Mouse (Mus musculus): ENCODE results near the gene D6Ertd527e. TPM values are rescaled to one million over a fixed set of nuclear protein-coding genes. Genes with fewer than 3 reads are reported as not detected.

D6Ertd527e gene
- polyA plus RNA-seq, 1 experiment from 2014 or later, result not detected

DNA sequence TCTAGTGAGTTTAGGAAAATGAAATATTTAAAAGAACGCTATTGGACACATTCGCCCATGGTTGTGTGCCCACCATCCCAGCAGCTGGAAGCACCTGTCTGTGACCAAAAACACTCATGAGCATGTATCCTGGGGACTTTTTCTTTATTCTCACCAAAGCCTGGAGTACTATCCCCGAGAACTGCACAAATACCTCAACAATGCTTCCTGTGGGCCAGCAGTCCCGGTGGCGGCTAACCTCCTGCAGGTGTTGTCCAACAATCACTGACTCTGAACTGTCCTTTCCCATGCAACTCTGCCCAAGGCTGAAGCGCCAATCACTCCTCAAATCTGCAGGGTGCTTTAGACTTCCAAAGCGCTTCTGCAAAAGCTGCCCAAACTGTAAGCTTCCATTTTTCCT lies 12.1 kb downstream of the D6Ertd527e start:
- no peak overlapping the region for H3K9ac ChIP-seq (replicated peaks)
- H3K4me2 ChIP-seq (replicated peaks), result no peak overlapping the region
- no peak for ATAC-seq (replicated peaks)
- no peak overlapping the region for H3K4me3 ChIP-seq
- 84% methylated on average over 7 of the region's 7 CpGs for WGBS
- no peaks in the 10 kb centered on the region for H3K9me3 ChIP-seq
- no peak overlapping the region for H3K27ac ChIP-seq (replicated peaks)
- no peaks in the 10 kb centered on the region for H3K27me3 ChIP-seq
- no peaks in the 10 kb centered on the region for H3K4me1 ChIP-seq
- no peaks in the 10 kb centered on the region for H3K36me3 ChIP-seq

DNA sequence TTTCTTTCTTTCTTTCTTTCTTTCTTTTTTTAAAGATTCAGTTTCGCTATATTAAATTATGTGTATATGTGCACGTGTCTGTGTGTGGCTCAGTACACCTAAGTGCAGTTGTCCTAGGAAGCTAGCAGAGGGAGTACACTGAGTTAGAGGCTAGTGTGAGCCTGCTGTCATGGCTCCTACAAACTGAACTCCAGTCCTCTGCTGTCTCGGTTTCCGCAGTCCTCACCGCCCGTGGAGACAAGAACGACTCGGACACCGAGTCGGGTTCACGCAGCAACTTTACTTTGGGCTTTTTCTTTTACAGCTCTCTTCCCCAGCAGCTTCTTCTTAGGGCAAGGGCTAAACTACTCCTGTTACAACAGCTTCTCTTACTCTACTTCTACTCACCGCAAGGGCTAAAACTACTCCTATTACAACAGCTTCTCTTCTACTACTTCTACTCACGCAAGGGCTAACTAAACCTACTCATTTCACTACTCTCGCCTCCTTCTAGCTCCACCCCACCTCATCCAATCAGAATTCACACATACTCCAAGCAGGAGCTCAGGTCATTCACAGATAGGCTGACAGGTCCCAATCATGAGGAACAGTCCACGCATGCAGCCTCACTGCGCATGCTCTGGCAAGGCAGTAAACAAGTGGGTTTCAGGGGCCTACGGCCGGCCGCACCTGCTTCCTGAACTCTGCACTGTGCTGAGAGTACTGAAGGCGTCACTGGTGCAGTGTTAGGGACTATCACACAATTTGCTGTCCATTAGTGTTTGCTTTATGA lies 14.7 kb downstream of the D6Ertd527e start:
- no peak overlapping the region for H3K9ac ChIP-seq (replicated peaks)
- H3K27ac ChIP-seq (replicated peaks), result no peak overlapping the region
- no peaks in the 10 kb centered on the region for H3K9me3 ChIP-seq
- no peak overlapping the region for H3K4me2 ChIP-seq (replicated peaks)
- H3K4me3 ChIP-seq, result no peak overlapping the region
- H3K36me3 ChIP-seq, result no peaks in the 10 kb centered on the region
- 92% methylated on average over 20 of the region's 20 CpGs for WGBS
- H3K4me1 ChIP-seq, result no peaks in the 10 kb centered on the region
- ATAC-seq (replicated peaks), result no peak
- no peaks in the 10 kb centered on the region for H3K27me3 ChIP-seq

DNA sequence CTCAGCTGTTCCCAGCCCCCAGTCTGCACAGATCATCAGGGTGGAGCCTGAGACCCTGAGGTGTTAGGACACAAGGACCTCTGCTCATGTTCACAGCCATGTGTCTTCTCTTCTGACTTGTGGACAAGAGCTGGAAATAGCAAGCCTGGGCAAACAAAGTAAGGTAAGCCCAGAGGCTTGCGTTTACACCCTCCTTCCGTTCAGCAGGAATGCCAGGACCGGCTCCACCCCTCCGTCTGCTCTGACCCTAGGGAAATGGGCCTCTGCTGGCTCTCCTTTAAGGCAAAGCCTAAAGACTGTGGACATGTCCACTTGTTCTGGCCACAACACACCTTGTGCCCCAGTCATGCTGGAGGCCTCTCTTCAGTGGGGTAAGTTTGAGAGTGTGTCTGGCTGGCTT lies 15.4 kb downstream of the D6Ertd527e start:
- Histone ChIP-seq H3K4me2 (replicated peaks) (no peak overlapping the region), H3K4me3 (no peak overlapping the region), H3K36me3 (no peaks in the 10 kb centered on the region), H3K4me1 (no peaks in the 10 kb centered on the region), H3K9ac (replicated peaks) (no peak overlapping the region), H3K27me3 (no peaks in the 10 kb centered on the region), H3K9me3 (no peaks in the 10 kb centered on the region), H3K27ac (replicated peaks) (no peak overlapping the region)
- no peak for ATAC-seq (replicated peaks)
- WGBS, result 84% methylated on average over 4 of the region's 4 CpGs

DNA sequence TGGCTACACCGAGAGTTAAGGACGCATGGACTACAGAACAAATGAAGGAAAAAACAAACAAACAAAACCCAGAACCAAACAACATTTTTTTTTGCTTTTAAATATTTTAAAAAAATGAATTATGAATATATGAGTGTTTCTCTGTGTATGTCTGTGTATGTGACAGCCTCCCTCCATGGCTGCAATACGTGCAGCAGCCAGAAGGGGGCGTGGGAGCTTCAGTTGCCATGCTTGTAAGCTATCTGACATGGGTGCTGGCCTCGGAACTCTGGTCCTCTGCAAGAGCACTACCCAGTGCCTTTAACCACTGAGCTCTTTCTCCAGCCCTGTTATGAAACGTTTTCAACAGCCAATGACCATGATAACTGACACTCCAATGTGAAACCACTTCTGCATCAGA lies 16.1 kb downstream of the D6Ertd527e start:
- no peaks in the 10 kb centered on the region for H3K36me3 ChIP-seq
- H3K27me3 ChIP-seq, result no peaks in the 10 kb centered on the region
- no peak for ATAC-seq (replicated peaks)
- H3K4me3 ChIP-seq, result no peak overlapping the region
- no peak overlapping the region for H3K9ac ChIP-seq (replicated peaks)
- H3K4me1 ChIP-seq, result no peaks in the 10 kb centered on the region
- no peak overlapping the region for H3K4me2 ChIP-seq (replicated peaks)
- no peaks in the 10 kb centered on the region for H3K9me3 ChIP-seq
- WGBS, result 88% methylated on average over 6 of the region's 6 CpGs
- no peak overlapping the region for H3K27ac ChIP-seq (replicated peaks)

DNA sequence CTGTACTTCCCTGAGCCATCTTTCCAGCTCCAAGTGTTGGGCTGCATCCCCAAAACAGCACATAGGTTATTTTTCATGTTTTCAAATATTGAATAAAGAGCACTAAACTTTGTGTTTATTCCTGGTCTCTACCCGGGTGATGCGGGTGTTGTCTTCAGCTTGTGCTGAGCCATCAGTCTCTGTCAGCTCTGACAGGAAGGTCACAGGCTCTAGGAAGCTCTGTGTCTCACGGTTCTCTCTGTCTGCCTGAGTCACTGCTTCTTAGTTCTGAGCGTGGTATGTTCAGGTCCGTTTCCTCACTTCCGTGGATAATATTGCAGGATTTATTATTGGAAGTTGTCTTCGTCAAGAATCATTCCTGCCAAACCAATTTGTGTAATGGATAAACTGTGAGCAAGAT lies 17.4 kb downstream of the D6Ertd527e start:
- H3K9me3 ChIP-seq, result no peaks in the 10 kb centered on the region
- no peaks in the 10 kb centered on the region for H3K36me3 ChIP-seq
- H3K9ac ChIP-seq (replicated peaks), result no peak overlapping the region
- no peaks in the 10 kb centered on the region for H3K4me1 ChIP-seq
- no peak overlapping the region for H3K27ac ChIP-seq (replicated peaks)
- H3K4me3 ChIP-seq, result no peak overlapping the region
- H3K4me2 ChIP-seq (replicated peaks), result no peak overlapping the region
- 91% methylated on average over 7 of the region's 7 CpGs for WGBS
- H3K27me3 ChIP-seq, result no peaks in the 10 kb centered on the region
- ATAC-seq (replicated peaks), result no peak

DNA sequence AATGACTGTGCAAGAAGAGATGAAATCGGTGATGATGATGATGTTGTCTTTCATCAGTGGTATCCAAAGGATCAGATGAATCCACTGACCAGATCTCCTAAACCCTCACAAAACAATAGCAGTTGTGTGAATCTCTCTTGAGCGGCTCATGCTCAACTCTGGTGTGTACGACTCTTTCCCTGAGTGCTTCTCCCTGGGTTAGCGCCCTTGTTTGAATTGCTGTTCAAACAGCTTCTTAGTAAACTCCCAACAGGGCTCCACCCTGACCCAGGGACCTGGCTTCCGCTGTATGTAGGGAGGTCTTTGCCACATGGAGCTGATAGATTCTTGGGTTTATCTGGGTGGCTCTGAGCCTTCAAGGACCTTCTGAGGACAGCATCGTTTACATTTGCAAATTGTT lies 18.9 kb downstream of the D6Ertd527e start:
- Histone ChIP-seq H3K4me2 (replicated peaks) (no peak overlapping the region), H3K4me3 (no peak overlapping the region), H3K9me3 (no peaks in the 10 kb centered on the region), H3K36me3 (no peaks in the 10 kb centered on the region), H3K27me3 (no peaks in the 10 kb centered on the region), H3K27ac (replicated peaks) (no peak overlapping the region), H3K4me1 (no peaks in the 10 kb centered on the region), H3K9ac (replicated peaks) (no peak overlapping the region)
- WGBS, result 90% methylated on average over 6 of the region's 6 CpGs
- no peak for ATAC-seq (replicated peaks)

DNA sequence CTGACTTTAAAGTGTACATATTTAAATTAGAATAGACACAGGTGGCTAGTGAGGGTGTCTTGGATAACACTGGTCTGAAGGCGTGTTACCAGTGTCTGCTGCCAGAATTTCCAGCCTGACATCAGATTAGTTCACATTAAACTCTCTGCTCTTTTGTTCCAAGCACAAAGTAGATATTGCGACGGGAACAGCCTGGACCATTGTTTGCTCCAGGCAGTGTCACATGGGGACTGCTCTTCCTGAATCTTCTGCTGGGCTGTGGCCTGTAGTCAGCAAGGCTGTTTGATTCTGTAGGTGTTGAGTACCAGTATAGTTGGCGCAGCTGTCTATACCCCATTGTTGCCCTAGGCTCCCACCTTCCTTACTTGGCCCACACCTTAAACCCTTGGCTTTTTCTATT lies 19.4 kb downstream of the D6Ertd527e start:
- H3K9me3 ChIP-seq, result no peaks in the 10 kb centered on the region
- H3K36me3 ChIP-seq, result no peaks in the 10 kb centered on the region
- no peaks in the 10 kb centered on the region for H3K4me1 ChIP-seq
- no peak overlapping the region for H3K4me2 ChIP-seq (replicated peaks)
- H3K9ac ChIP-seq (replicated peaks), result no peak overlapping the region
- H3K27me3 ChIP-seq, result no peaks in the 10 kb centered on the region
- H3K27ac ChIP-seq (replicated peaks), result no peak overlapping the region
- ATAC-seq (replicated peaks), result no peak
- WGBS, result 72% methylated on average over 4 of the region's 4 CpGs
- no peak overlapping the region for H3K4me3 ChIP-seq

DNA sequence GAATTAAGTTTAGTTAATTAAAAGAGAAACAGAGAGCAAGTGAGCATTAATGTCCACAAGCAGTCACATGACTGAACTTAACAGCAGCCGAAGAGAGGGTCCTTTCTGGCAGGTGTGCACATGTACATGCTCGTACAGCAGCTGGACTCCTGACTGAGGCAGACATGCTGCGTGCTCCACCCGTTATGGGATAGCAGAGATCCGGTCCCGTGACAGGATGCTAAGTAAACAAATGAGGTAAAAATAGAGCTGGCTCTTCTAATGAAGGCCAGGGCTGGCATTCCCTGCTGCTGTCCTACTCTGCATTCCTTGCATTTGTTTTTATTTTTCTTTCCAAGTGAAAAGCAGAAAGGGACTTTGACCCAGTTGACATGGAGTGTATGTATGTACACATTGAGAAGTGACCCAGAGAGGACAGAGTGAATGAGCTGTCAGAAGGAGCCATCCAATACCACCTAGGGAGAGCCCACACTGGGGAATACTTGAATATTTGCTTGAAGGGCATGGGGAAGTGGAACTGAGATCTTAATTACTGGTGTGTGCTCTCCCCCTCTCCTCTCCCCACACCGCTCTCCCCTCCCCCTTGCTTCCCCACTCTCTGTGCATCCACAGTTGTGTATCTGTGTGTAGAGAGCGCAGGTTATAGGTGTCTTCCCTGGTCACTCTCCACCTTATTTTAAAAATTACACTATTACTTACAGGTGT lies 22.7 kb downstream of the D6Ertd527e start:
- no peak overlapping the region for H3K9ac ChIP-seq (replicated peaks)
- H3K4me3 ChIP-seq, result no peak overlapping the region
- no peak overlapping the region for H3K4me2 ChIP-seq (replicated peaks)
- H3K36me3 ChIP-seq, result no peaks in the 10 kb centered on the region
- H3K9me3 ChIP-seq, result no peaks in the 10 kb centered on the region
- H3K27me3 ChIP-seq, result no peaks in the 10 kb centered on the region
- H3K27ac ChIP-seq (replicated peaks), result no peak overlapping the region
- no peaks in the 10 kb centered on the region for H3K4me1 ChIP-seq
- no peak for ATAC-seq (replicated peaks)
- WGBS, result 76% methylated on average over 8 of the region's 8 CpGs

DNA sequence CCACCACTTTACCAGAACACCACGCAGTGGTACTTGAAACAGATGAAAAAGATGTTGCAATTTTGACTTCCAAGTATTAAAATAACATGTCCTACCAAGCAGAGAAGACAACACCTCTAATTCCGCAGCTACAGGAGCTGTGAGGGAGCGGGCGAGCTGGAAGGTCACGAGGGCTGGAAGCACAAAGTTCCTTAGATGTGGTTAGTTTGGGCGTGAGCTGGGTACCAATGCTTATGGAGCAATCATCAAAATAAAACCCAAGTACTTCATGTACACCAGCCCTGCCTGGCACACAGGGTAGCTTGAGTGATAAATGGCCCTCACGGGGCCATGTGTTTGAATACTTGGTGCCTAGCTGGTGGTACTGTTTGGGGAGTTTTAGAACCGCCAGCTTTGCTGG lies 25.3 kb downstream of the D6Ertd527e start:
- no peak overlapping the region for H3K27ac ChIP-seq (replicated peaks)
- H3K4me1 ChIP-seq, result no peaks in the 10 kb centered on the region
- ATAC-seq (replicated peaks), result no peak
- H3K9ac ChIP-seq (replicated peaks), result no peak overlapping the region
- H3K4me3 ChIP-seq, result no peak overlapping the region
- H3K9me3 ChIP-seq, result no peaks in the 10 kb centered on the region
- no peaks in the 10 kb centered on the region for H3K27me3 ChIP-seq
- no peaks in the 10 kb centered on the region for H3K36me3 ChIP-seq
- WGBS, result 93% methylated on average over 8 of the region's 8 CpGs
- H3K4me2 ChIP-seq (replicated peaks), result no peak overlapping the region

DNA sequence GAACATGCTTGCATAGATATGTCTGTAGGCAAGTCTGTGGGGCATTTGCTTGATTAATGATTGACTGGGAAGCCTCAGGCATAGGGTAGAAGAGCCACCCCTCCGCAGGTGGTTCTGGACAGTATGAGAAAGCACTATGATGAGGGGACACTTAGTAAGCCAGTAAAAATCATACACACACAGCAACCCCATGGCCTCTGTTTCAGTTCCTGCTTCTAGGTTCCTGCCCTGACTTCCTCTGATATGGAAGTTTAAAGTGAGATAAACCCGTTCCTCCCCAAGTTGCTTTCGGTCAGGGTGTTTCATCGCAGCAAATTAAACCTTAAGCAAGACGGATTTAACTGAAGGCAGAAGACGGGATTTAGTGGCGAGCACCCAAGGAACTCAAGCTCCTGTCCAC lies 26.1 kb downstream of the D6Ertd527e start:
- H3K4me1 ChIP-seq, result no peaks in the 10 kb centered on the region
- no peak for ATAC-seq (replicated peaks)
- 0 out of 2 replicates have a peak, but pooled peaks cover 2% of the 10 kb centered on the region for H3K36me3 ChIP-seq
- H3K4me2 ChIP-seq (replicated peaks), result no peak overlapping the region
- no peak overlapping the region for H3K4me3 ChIP-seq
- 94% methylated on average over 7 of the region's 7 CpGs for WGBS
- H3K9me3 ChIP-seq, result no peaks in the 10 kb centered on the region
- H3K9ac ChIP-seq (replicated peaks), result no peak overlapping the region
- H3K27ac ChIP-seq (replicated peaks), result no peak overlapping the region
- no peaks in the 10 kb centered on the region for H3K27me3 ChIP-seq

DNA sequence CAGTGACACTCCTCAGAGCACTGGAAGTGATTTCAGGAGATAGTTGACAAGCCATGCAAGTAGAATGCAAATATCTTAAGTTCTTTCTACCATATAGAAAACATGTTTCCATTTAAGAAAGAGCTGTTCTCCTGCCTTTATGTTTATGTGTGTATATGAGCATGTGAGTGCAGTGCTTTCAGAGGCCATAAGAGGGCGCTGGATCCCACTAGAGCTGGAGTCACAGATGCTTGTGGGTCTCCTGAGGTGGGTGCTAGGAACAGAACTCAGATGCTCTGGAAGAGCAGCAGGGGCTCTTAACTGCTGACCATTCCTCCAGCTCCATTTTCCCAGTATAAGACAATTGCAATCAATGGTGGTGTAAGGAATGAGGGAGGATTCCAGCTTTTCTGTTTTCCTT lies 26.5 kb downstream of the D6Ertd527e start:
- Histone ChIP-seq H3K4me3 (no peak overlapping the region), H3K4me1 (no peaks in the 10 kb centered on the region), H3K9ac (replicated peaks) (no peak overlapping the region), H3K9me3 (no peaks in the 10 kb centered on the region), H3K36me3 (peaks cover 4% of the 10 kb centered on the region; the same call in 1 of the 2 replicates), H3K27ac (replicated peaks) (no peak overlapping the region), H3K27me3 (no peaks in the 10 kb centered on the region), H3K4me2 (replicated peaks) (no peak overlapping the region)
- WGBS, result 75% methylated on average over 1 of the region's 1 CpGs
- no peak for ATAC-seq (replicated peaks)

DNA sequence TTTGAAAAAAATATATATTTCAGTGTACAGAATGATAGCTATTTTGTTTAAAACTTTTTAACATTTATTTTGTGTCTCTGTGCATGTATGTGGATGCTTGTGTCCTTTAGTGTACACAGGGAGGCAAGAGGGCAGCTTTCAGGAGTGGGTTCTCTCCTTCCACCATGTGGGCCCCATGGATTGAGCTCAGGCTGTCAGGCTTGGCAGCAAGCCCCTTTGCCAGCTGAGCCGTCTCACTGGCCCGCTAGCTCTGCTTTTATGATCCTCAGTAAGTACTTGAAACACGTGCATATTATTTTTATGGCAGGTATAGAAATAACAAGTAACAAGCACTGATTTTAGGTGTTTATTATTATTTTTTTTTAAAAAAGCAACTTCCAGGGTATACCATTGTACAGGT lies 29.0 kb downstream of the D6Ertd527e start:
- Histone ChIP-seq H3K36me3 (peaks cover 9% of the 10 kb centered on the region; the same call in 1 of the 2 replicates), H3K4me3 (no peak overlapping the region), H3K4me1 (no peaks in the 10 kb centered on the region), H3K27me3 (no peaks in the 10 kb centered on the region), H3K27ac (replicated peaks) (no peak overlapping the region), H3K9ac (replicated peaks) (no peak overlapping the region), H3K4me2 (replicated peaks) (no peak overlapping the region), H3K9me3 (no peaks in the 10 kb centered on the region)
- 68% methylated on average over 3 of the region's 3 CpGs for WGBS
- no peak for ATAC-seq (replicated peaks)
